Mouse (Mus musculus) hindbrain, embryonic 15.5 days (tissue): ENCODE data around the gene Mgat1. TPM values are rescaled to one million over a fixed set of nuclear protein-coding genes. Genes with fewer than 3 reads are reported as not detected.
"Not testable (repeated sequence)": the region's sequence is repeated elsewhere in the genome, so short reads cannot be mapped to it uniquely, and the experiment has no call there.

ENCODE experiments used
- ATAC-seq: fragments of 200-750 bp; cut with Nextera tagmentation; 2 replicates; pipeline ENCODE4 v1.8.0; 2017; ENCODE audit warnings: low read depth, moderate number of reproducible peaks, moderate TSS enrichment; ENCODE audit not compliant: low FRiP score
- H3K27ac ChIP-seq: fragments of 300-500 bp; sonication (generic); replicated peaks from 2 replicates; pipeline ENCODE4 v1.5.1; 2015; ENCODE audit warnings: mild to moderate bottlenecking, inconsistent platforms
- H3K27me3 ChIP-seq: fragments of 300-500 bp; sonication (generic); 2 replicates; pipeline ENCODE4 v1.6.1; 2015; ENCODE audit warnings: control low read depth, inconsistent platforms
- H3K36me3 ChIP-seq: fragments of 300-500 bp; sonication (generic); 2 replicates; pipeline ENCODE4 v1.6.1; 2015; ENCODE audit warnings: control low read depth, inconsistent platforms
- H3K4me1 ChIP-seq: fragments of 300-500 bp; sonication (generic); replicated peaks from 2 replicates; pipeline ENCODE4 v1.6.1; 2015; ENCODE audit warnings: control low read depth, inconsistent platforms
- H3K4me2 ChIP-seq: fragments of 300-500 bp; sonication (generic); 2 replicates; pipeline ENCODE4 v1.6.1; 2015; ENCODE audit warnings: moderate library complexity, mild to moderate bottlenecking, inconsistent platforms
- H3K4me3 ChIP-seq: fragments of 300-500 bp; sonication (generic); 2 replicates; pipeline ENCODE4 v1.5.1; 2015; ENCODE audit warnings: mild to moderate bottlenecking, inconsistent platforms
- H3K9ac ChIP-seq: fragments of 300-500 bp; sonication (generic); 2 replicates; pipeline ENCODE4 v1.6.1; 2015; ENCODE audit warnings: inconsistent platforms
- H3K9me3 ChIP-seq: fragments of 300-500 bp; sonication (generic); 2 replicates; pipeline ENCODE4 v1.6.1; 2016; ENCODE audit warnings: control low read depth, inconsistent platforms
- WGBS: fragments of 180-500 bp; shearing (Covaris S2); methylation state at CpG from one replicate; pipeline ENCODE4 v1.1.7; 2015; 5-methylcytosine and 5-hydroxymethylcytosine counted together
- polyA plus RNA-seq: library from polyadenylated mRNA; unstranded; fragments of >200 nt; fragmentation: Nextera tagmentation; extraction: Ambion mirVana; gene quantifications from 2 replicates; pipeline ENCODE4 v1.2.1, GENCODE M21; 2015

Gene Mgat1
- 34.7 and 36.2 TPM in 2 replicates for polyA plus RNA-seq

GRCm38 (mm10) chr11:49243727-49244594 lies at the start of gene Mgat1:
Gene Mgat1 (plus strand): TSS chr11:49244191.
- under 1% methylated on average over 55 of the region's 60 CpGs for WGBS
- H3K9me3 ChIP-seq: no peaks in the 10 kb centered on the region
- no peaks in the 10 kb centered on the region for H3K27me3 ChIP-seq
- H3K4me2 ChIP-seq: peak within 1 kb of the TSS; percentile 58
- peak; percentile 98 for ATAC-seq
- H3K36me3 ChIP-seq: no peaks in the 10 kb centered on the region
- H3K9ac ChIP-seq: peak within 1 kb of the TSS; percentile 75
- H3K4me1 ChIP-seq: peaks cover 42% of the 10 kb centered on the region
- peak within 1 kb of the TSS; percentile 94 for H3K27ac ChIP-seq
- H3K4me3 ChIP-seq: peak within 1 kb of the TSS; percentile 79

- H3K27me3 ChIP-seq, H3K36me3 ChIP-seq, H3K27ac ChIP-seq, H3K4me3 ChIP-seq, H3K9ac ChIP-seq, ATAC-seq, H3K9me3 ChIP-seq, H3K4me1 ChIP-seq, H3K4me2 ChIP-seq: not testable (repeated sequence)
- whole genome bisulfite sequencing: 97% methylated on average over 9 of the region's 9 CpGs
Measured at GRCm38 (mm10) chr11:49194771-49195170, 49.2 kb upstream of the Mgat1 start.

- Histone ChIP-seq H3K9me3 (no peaks in the 10 kb centered on the region), H3K4me3 (no peak overlapping the region), H3K4me1 (no peaks in the 10 kb centered on the region), H3K27ac (no peak overlapping the region), H3K4me2 (no peak overlapping the region), H3K9ac (no peak overlapping the region), H3K27me3 (no peaks in the 10 kb centered on the region), H3K36me3 (no peaks in the 10 kb centered on the region)
- no peak for ATAC-seq
- 85% methylated on average over 7 of the region's 7 CpGs for WGBS
Measured at GRCm38 (mm10) chr11:49195819-49196322, 48.1 kb upstream of the Mgat1 start.

DNA sequence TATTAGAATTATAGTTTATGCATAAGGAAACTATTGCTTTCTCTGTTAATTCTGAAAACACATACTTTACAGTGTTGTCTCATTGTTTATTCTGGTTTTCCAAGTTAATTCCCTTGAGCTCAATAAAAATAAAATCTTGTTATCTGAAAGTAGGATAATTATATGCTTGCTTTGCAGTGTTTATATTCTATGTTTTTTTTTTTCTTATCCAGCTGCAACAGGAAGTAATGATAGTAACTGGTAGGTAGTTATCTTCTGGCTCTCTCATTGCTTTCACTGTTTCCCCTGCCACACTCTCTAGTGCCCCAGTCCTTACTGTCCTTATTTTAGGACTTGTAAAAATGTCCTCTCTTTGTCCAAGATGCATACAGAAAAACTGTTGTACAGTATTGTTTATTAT lies 43.3 kb upstream of the Mgat1 start:
- ATAC-seq: no peak
- H3K9ac ChIP-seq: no peak overlapping the region
- no peaks in the 10 kb centered on the region for H3K36me3 ChIP-seq
- peaks cover 22% of the 10 kb centered on the region for H3K4me1 ChIP-seq
- H3K4me2 ChIP-seq: no peak overlapping the region
- H3K9me3 ChIP-seq: no peaks in the 10 kb centered on the region
- no peak overlapping the region for H3K27ac ChIP-seq
- no peak overlapping the region for H3K4me3 ChIP-seq
- no peaks in the 10 kb centered on the region for H3K27me3 ChIP-seq

DNA sequence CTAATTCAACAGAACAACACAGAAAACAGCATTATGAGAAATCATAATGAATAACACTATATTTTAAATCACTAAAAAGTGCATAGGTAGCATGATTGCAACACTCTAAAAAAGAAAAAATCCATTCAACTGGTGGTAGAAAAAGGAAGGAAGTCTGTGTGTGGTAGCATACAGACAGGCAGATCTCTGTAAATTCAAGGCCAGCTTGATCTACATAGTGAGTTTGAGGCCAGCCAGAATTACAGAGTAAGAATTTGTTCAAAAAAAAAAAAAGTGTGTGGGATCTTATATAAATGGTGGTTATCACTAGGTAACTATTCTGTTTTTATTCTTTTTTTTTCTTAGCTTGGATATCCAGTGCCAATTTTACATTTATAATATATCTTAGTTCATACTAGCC lies 42.8 kb upstream of the Mgat1 start:
- no peaks in the 10 kb centered on the region for H3K9me3 ChIP-seq
- H3K4me3 ChIP-seq: no peak overlapping the region
- H3K27ac ChIP-seq: no peak overlapping the region
- H3K36me3 ChIP-seq: no peaks in the 10 kb centered on the region
- peaks cover 22% of the 10 kb centered on the region for H3K4me1 ChIP-seq
- H3K9ac ChIP-seq: no peak overlapping the region
- no peaks in the 10 kb centered on the region for H3K27me3 ChIP-seq
- ATAC-seq: no peak
- H3K4me2 ChIP-seq: no peak overlapping the region

GRCm38 (mm10) chr11:49202071-49202470 lies 41.9 kb upstream of the Mgat1 start:
- no peak overlapping the region for H3K27ac ChIP-seq
- H3K9me3 ChIP-seq: no peaks in the 10 kb centered on the region
- ATAC-seq: no peak
- H3K9ac ChIP-seq: peak overlapping the region; percentile 100; the same call in 1 of the 2 replicates
- 69% methylated on average over 2 of the region's 2 CpGs for WGBS
- H3K27me3 ChIP-seq: no peaks in the 10 kb centered on the region
- H3K4me3 ChIP-seq: peak overlapping the region; percentile 97
- H3K4me1 ChIP-seq: peaks cover 22% of the 10 kb centered on the region
- H3K4me2 ChIP-seq: peak overlapping the region; percentile 89
- 0 out of 2 replicates have a peak, but pooled peaks cover 2% of the 10 kb centered on the region for H3K36me3 ChIP-seq

- peaks cover 22% of the 10 kb centered on the region for H3K4me1 ChIP-seq
- WGBS: 4% methylated on average over 10 of the region's 10 CpGs
Measured at GRCm38 (mm10) chr11:49202523-49203061, 41.4 kb upstream of the Mgat1 start.

GRCm38 (mm10) chr11:49203129-49203768 lies 40.7 kb upstream of the Mgat1 start, which contains the start of gene Zfp62:
Gene Zfp62 (plus strand): TSS chr11:49203292.
- Histone ChIP-seq H3K4me1 (peaks cover 22% of the 10 kb centered on the region), H3K36me3 (0 out of 2 replicates have a peak, but pooled peaks cover 2% of the 10 kb centered on the region), H3K9me3 (no peaks in the 10 kb centered on the region), H3K27me3 (no peaks in the 10 kb centered on the region), H3K27ac (peak within 1 kb of the TSS; percentile 97), H3K4me3 (peak within 1 kb of the TSS; percentile 97), H3K4me2 (peak within 1 kb of the TSS; percentile 89), H3K9ac (peak within 1 kb of the TSS; percentile 100)
- ATAC-seq: peak; percentile 92
- WGBS: under 1% methylated on average over 46 of the region's 47 CpGs

More at GRCm38 (mm10) chr11:49202523-49203061, 41.4 kb upstream of the Mgat1 start:
- no peaks in the 10 kb centered on the region for H3K9me3 ChIP-seq
- H3K4me3 ChIP-seq: peak overlapping the region; percentile 97
- H3K36me3 ChIP-seq: 0 out of 2 replicates have a peak, but pooled peaks cover 2% of the 10 kb centered on the region
- H3K27me3 ChIP-seq: no peaks in the 10 kb centered on the region
- peak overlapping the region; percentile 100 for H3K9ac ChIP-seq
- peak overlapping the region; percentile 89 for H3K4me2 ChIP-seq
- ATAC-seq: peak; percentile 42
- peak overlapping the region; percentile 97 for H3K27ac ChIP-seq

- Histone ChIP-seq H3K36me3 (0 out of 2 replicates have a peak, but pooled peaks cover 2% of the 10 kb centered on the region), H3K27me3 (no peaks in the 10 kb centered on the region), H3K9ac (peak overlapping the region; percentile 100), H3K4me3 (peak overlapping the region; percentile 97), H3K9me3 (no peaks in the 10 kb centered on the region), H3K4me2 (peak overlapping the region; percentile 89), H3K4me1 (peaks cover 22% of the 10 kb centered on the region), H3K27ac (peak overlapping the region; percentile 97)
- peak; percentile 76 for ATAC-seq
- 0% methylated on average over 24 of the region's 24 CpGs for WGBS
Measured at GRCm38 (mm10) chr11:49203771-49204497, 40.1 kb upstream of the Mgat1 start.

DNA sequence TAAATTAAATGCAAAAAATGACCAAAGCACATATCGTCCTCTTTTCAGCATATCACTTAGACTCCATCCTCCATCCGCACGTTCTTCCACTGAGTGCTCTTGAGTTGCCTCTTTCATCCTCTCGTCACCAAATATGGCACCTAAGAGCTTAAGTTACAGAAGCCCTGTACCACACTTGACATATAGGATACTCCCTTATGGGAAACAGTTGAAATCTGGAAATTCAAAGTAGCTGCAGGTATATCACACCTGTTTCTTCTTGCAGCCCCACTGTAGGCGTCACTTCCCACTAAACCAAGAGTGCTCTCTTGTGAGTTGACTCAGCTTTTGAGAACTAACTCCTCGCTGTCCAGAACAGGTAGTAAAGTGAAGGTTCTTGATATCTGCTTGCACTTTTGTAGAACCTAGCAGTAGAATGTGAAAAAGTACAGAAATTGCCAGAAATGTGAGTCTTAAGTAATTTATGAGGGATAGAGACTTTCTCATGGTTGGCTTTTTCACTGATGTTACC lies 38.9 kb upstream of the Mgat1 start:
- Histone ChIP-seq H3K4me3 (0 out of 2 replicates have a peak overlapping the region, but pooled peaks have one; percentile 97), H3K4me1 (peaks cover 22% of the 10 kb centered on the region), H3K27me3 (no peaks in the 10 kb centered on the region), H3K9me3 (no peaks in the 10 kb centered on the region), H3K4me2 (peak overlapping the region; percentile 89), H3K9ac (0 out of 2 replicates have a peak overlapping the region, but pooled peaks have one; percentile 13), H3K27ac (no peak overlapping the region), H3K36me3 (0 out of 2 replicates have a peak, but pooled peaks cover 2% of the 10 kb centered on the region)
- no peak for ATAC-seq
- WGBS: 87% methylated on average over 6 of the region's 6 CpGs

GRCm38 (mm10) chr11:49207495-49207894 lies 36.5 kb upstream of the Mgat1 start:
- no peaks in the 10 kb centered on the region for H3K9me3 ChIP-seq
- no peak overlapping the region for H3K9ac ChIP-seq
- H3K4me2 ChIP-seq: no peak overlapping the region
- peaks cover 16% of the 10 kb centered on the region for H3K4me1 ChIP-seq
- H3K36me3 ChIP-seq: 0 out of 2 replicates have a peak, but pooled peaks cover 2% of the 10 kb centered on the region
- WGBS: 100% methylated on average over 1 of the region's 1 CpGs
- no peak for ATAC-seq
- no peak overlapping the region for H3K4me3 ChIP-seq
- no peak overlapping the region for H3K27ac ChIP-seq
- no peaks in the 10 kb centered on the region for H3K27me3 ChIP-seq
